Mouse (Mus musculus): Measurements from ENCODE around the gene Gas8. TPM values are rescaled to one million over a fixed set of nuclear protein-coding genes. Genes with fewer than 3 reads are reported as not detected.
"Not testable (repeated sequence)": the region's sequence is repeated elsewhere in the genome, so short reads cannot be mapped to it uniquely, and the experiment has no call there.

Gene Gas8
- polyA plus RNA-seq, 1 experiment from 2014 or later = 55.7 TPM

DNA sequence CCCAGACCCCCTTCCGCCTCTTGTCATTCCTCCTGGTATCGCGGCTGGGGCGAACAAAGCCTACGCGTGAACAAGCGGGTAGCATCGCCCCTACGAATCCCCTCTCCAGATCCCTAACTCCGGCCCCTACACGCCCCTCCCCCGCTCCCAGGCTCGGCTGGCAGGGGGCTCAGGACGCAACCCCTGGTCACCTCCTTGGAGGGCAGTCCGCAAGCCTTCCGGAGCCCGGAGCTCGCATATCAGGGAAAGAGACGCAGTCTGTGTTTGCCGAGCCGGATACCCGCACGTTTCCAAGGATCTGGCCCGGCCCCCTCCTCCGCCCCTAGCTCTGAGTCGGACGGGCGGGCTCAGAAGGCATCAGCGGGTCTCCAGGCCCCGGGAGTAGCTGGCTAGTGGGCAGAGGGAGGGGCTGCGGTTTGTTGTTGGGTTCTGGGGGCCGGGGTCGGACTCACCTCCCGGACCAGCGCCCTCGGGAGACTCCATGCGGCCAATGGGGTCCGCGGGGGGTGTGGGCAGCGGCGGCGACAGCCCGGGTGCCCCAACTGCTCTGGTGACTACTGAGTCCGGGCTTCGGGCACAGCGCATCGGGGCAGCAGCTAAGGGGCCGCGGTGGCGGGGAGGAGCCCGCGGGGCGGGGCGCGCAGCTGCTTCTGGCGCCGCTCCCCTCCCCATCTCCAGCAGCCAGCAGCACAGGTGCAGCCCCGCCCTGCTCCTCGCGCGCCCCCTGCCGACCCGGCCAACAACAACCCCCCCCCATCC is 3.7 kb upstream of the Gas8 start, which contains the start of gene Dbndd1:
TSS of gene Dbndd1 (minus strand) at position 683 of the 759 bp plus-strand sequence.
- ChIA-PET POLR2A (interaction anchor here (0.7 to 2.2 kb wide), 3 partner anchors 16 to 36 kb away, joined by 3 to 9 read pairs (median 3); partner anchors contain the start of gene Afg3l1), CTCF (interaction anchor here (0.7 to 1.9 kb wide), 3 partner anchors 9 to 72 kb away, joined by 3 to 7 read pairs (median 3); no protein-coding TSS in a partner anchor)
- ATAC-seq = peak; percentile 23
- in situ Hi-C loops (cut with MboI; ENCODE audit: low pct_unique_long_range_greater_than_20kb) = no loop called here
- no peaks in the 10 kb centered on the region for H3K27me3 ChIP-seq
- TF ChIP-seq CTCF (IDR thresholded peaks at IDR 0.05) = no peak
- DNase-seq (ENCODE audit: low read depth, low spot score) = no peak

DNA sequence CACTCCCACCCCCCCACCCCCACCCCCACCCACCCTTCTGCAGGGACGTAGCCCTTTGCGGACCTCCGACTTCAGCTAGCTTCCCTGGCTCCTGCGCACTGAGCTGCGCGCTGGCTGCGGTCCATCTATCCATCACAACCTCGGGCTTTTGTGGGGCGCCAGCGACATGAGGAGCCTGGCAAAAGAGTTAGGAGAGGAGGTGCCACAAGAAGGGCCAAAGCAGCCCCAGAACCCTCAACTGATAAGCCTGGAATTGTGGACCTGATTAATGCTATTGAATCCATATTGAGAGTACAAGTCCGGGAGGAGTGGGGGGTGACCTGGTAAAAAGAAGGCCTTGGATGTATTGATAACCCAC is 3.1 kb upstream of the Gas8 start:
- in situ Hi-C loops (cut with MboI; ENCODE audit: low pct_unique_long_range_greater_than_20kb) = no loop called here
- ATAC-seq (no peak), DNase-seq (ENCODE audit: low read depth, low spot score) (no peak)
- ChIA-PET CTCF (interaction anchor here (1.2 to 1.9 kb wide), 3 partner anchors 10 to 33 kb away, joined by 3 to 7 read pairs (median 4); no protein-coding TSS in a partner anchor), POLR2A (interaction anchor here (0.7 to 2.2 kb wide), 4 partner anchors 11 to 37 kb away, joined by 3 to 9 read pairs (median 3); partner anchors contain the start of gene Afg3l1)
- no peaks in the 10 kb centered on the region for H3K27me3 ChIP-seq
- TF ChIP-seq CTCF (IDR thresholded peaks at IDR 0.05) = no peak

DNA sequence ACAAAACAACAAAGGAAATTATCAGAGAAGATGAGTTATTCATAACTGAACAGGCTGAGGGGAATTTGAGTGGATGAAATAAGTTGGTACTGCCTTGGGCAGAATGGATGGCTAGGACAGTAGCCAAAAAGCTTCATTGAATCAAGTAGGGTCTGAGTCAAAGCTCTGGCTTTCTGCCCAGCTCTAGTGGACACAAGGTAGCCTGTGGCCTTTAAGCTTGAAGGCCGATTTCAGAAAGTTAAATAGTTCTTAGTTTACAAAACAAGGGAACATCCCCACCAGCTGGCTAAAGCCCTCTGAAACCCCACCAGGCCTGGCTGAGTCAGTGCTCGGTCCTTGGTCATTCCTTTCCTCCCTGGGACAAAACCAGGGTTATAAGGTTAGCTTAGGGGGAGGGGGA is 2.0 kb upstream of the Gas8 start:
- no peak for TF ChIP-seq CTCF (IDR thresholded peaks at IDR 0.05)
- ChIA-PET CTCF (interaction anchor here (0.8 to 1.9 kb wide), 3 partner anchors 16 to 34 kb away, joined by 4 to 7 read pairs (median 4); no protein-coding TSS in a partner anchor), POLR2A (interaction anchor here (0.9 to 2.2 kb wide), 2 partner anchors 12 to 38 kb away, joined by 3 to 9 read pairs; partner anchors contain the start of gene Afg3l1)
- ATAC-seq (peak; percentile 24), DNase-seq (ENCODE audit: low read depth, low spot score) (peak; percentile 99)
- no peaks in the 10 kb centered on the region for H3K27me3 ChIP-seq
- in situ Hi-C loops (cut with MboI; ENCODE audit: low pct_unique_long_range_greater_than_20kb) = no loop called here

DNA sequence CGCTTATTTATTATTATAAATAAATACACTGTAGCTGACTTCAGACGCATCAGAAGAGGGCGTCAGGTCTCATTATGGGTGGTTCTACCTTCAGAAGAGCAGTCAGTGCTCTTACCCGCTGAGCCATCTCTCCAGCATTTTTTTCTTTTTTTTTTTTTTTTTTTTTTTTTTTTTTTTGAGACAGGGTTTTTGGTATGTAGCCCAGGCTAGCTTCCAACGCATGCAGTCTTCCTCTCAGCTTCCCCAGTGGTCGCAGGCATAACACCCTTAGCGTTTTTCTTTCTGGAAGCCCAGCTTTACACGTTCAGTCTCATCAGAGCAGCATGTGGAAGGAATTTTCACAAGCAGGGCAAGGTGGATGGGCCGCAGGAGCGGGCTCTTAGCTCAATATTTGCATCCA is 462 bp upstream of the Gas8 start:
- in situ Hi-C loops (cut with MboI; ENCODE audit: low pct_unique_long_range_greater_than_20kb) = no loop called here
- CTCF ChIA-PET = interaction anchor here (0.8 to 1.1 kb wide), 2 partner anchors 17 to 110 kb away, joined by 3 read pairs; no protein-coding TSS in a partner anchor
- no peak for ATAC-seq
- no peaks in the 10 kb centered on the region for H3K27me3 ChIP-seq
- POLR2A ChIA-PET = no interaction called here
- no peak for DNase-seq (ENCODE audit: low read depth, low spot score)
- TF ChIP-seq CTCF (IDR thresholded peaks at IDR 0.05) = no peak

DNA sequence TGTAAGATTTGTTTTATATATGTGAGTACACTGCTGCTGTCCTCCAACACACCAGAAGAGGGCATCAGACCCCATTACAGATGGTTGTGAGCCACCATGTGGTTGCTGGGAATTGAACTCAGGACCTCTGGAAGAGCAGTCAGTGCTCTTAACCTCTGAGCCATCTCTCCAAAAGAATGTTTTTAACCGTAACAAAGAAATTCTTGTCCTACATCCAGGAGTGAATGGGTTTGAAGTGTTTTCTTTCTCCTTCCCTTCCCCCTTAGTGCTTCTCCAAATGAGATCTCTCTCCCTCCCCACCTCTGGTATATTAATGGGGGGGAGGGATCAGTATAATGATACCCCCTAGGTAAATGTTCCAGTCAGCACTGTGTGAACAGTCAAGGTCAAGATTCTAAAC is 1.4 kb downstream of the Gas8 start:
- POLR2A ChIA-PET; DNase-seq (ENCODE audit: low read depth, low spot score); ATAC-seq; in situ Hi-C loops (cut with MboI; ENCODE audit: low pct_unique_long_range_greater_than_20kb); H3K27me3 ChIP-seq; CTCF ChIA-PET: not testable (repeated sequence)

DNA sequence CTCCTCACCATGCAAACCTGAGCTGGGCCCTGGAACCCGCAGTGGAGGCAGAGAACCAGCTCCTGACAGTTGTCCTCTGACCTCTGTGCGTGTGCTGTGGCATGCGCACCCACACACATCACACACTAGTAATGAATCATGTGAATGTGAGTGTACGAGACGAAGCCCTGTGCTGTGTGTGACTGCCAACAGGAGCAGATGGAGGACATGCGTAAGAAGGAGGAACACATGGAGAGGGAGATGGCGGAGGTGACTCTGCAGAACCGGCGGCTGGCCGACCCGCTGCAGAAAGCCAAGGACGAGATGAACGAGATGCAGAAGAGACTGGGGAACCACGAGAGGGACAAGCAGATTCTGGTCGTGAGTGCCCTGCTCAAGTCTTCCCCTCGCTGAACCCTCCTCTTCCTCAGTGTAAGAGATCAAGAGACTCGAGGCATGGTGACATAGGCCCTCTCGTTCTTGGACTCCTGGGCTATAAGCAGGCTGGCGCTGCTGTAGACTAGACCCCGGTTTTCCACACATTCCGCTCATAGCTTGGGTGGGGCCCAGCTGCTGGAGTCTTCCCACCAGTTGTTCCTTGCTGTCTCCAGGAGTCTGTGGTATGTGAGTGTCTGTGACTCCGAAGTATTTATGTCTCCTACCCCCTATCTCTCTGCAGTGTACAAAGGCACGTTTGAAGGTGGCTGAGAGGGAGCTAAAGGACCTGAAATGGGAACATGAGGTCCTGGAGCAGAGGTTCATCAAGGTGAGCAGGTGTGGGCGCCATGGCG is 9.3 kb downstream of the Gas8 start:
- ChIA-PET CTCF (no interaction called here), POLR2A (no interaction called here)
- TF ChIP-seq CTCF (IDR thresholded peaks at IDR 0.05) = no peak
- DNase-seq (ENCODE audit: low read depth, low spot score) (no peak), ATAC-seq (no peak)
- H3K27me3 ChIP-seq = no peaks in the 10 kb centered on the region
- in situ Hi-C loops (cut with MboI; ENCODE audit: low pct_unique_long_range_greater_than_20kb) = no loop called here

DNA sequence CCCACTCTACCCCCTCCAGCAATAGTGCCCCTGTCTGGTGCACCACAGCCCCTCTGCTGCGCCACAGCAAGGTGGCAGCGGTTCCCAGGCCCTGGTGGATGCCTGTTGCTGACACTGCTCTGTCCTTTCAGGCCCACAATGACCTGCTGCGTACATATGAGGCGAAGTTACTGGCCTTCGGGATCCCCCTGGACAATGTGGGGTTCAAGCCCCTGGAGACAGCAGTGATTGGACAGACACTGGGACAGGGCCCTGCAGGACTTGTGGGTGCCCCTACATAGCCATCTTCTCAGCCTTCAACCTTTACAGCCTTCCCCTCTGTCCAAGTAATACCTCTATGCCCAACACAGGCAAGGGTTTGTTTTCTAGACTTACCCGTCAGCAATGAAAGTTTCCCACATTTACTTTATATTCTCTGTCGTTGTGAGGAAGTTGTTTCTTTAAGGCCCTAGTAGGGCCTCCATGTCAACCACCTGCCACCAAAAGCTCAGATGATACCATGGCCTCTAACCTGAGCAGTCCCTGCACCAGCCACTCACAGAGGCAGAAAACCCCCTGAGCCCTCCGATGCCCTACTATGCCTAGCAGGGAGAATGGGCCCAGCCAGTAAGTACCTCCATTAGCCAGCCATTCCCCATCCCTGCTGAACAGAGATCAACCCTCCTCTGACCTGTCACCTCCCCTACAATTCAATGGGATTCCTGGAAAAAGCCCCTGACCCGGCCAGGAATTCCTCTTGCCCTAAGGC is 17.8 kb downstream of the Gas8 start:
- H3K27me3 ChIP-seq = no peaks in the 10 kb centered on the region
- TF ChIP-seq CTCF (IDR thresholded peaks at IDR 0.05) = no peak
- CTCF ChIA-PET = interaction anchor here (0.8 kb wide), 1 partner anchor 53 kb away, joined by 3 read pairs; no protein-coding TSS in a partner anchor
- in situ Hi-C loops (cut with MboI; ENCODE audit: low pct_unique_long_range_greater_than_20kb) = no loop called here
- no peak for ATAC-seq
- DNase-seq (ENCODE audit: low read depth, low spot score) = no peak
- POLR2A ChIA-PET = no interaction called here

DNA sequence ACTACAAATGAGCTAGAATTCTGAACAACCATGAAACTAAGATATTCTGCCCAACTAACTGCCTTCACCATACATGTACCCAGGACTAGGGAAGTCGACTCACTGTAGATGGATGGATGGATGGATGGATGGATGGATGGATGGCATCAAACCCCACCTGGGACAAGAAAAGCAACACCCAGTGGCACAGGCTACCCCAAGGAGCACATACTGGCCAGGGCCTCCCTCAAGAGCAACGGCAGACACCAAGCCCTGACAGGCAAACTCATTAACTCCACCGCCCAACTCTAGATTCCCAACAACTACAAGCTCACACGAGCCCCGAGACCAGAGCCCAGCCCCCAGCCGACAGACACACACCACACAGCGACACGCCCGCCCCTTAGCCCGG is 18.4 kb downstream of the Gas8 start:
- no peaks in the 10 kb centered on the region for H3K27me3 ChIP-seq
- in situ Hi-C loops (cut with MboI; ENCODE audit: low pct_unique_long_range_greater_than_20kb) = no loop called here
- CTCF ChIA-PET = no interaction called here
- TF ChIP-seq CTCF (IDR thresholded peaks at IDR 0.05) = no peak
- POLR2A ChIA-PET = no interaction called here
- ATAC-seq = no peak
- no peak for DNase-seq (ENCODE audit: low read depth, low spot score)

DNA sequence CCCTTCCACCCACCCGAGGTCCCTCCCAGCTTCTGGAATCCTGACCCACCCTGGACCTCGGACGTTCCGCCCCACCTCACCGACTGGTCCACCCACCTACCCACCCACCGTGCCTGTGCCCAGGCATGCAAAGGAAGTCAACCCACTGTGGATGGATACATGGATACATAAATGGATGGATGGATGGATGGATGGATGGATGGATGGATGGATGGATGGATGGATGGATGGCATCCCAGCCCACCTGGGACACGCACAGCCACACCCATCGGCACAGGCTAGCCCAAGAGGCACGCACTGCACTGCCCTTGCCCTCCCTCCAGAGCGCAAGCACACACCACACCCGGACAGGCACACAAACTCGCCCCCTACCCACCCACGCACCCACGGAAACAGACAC is 19.0 kb downstream of the Gas8 start:
- not testable (repeated sequence) for H3K27me3 ChIP-seq

DNA sequence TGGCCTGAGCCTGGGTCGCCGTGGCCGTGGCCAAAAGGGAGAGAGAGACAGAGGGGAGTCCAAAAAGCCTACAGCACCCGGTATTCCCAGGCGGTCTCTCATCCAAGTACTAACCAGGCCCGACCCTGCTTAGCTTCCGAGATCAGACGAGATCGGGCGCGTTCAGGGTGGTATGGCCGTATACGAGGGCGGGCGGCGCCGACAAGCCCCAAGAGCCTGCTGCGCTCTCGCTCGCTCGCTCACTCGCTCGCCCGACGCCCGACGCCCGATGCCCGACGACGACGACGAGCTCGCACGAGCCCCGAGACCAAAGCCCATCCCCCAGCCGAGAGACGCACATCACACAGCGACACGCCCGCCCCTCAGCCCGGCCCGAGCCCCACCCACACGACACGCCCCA is 45.6 kb downstream of the Gas8 start:
- POLR2A ChIA-PET; in situ Hi-C loops (cut with MboI; ENCODE audit: low pct_unique_long_range_greater_than_20kb); ATAC-seq; CTCF ChIA-PET; DNase-seq (ENCODE audit: low read depth, low spot score); H3K27me3 ChIP-seq: not testable (repeated sequence)

More for the DNA sequence above, 19.0 kb downstream of the Gas8 start:
- DNase-seq (ENCODE audit: low read depth, low spot score); in situ Hi-C loops (cut with MboI; ENCODE audit: low pct_unique_long_range_greater_than_20kb); ATAC-seq; CTCF ChIA-PET; POLR2A ChIA-PET: not testable (repeated sequence)

DNA sequence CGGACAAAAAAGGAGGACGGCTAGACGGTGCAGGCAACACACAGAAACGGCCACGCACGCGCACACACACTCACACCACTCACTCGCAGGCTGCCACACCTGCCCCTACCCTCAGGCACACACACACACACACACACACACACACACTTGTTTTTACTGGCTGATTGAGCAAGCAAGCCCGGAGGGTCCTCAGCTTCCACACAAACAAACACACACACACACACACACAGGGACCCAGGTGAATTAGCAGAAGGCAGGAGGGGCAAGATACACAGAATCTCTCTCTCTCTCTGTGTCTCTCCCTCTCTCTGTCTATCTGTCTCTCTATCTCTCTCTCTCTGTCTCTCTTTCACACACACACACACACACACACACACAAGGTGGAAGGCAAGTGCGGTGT is 56.8 kb downstream of the Gas8 start:
- DNase-seq (ENCODE audit: low read depth, low spot score); in situ Hi-C loops (cut with MboI; ENCODE audit: low pct_unique_long_range_greater_than_20kb); POLR2A ChIA-PET; H3K27me3 ChIP-seq; ATAC-seq; CTCF ChIA-PET: not testable (repeated sequence)

Measured in Patski (cell line).